Mouse (Mus musculus) C2C12 (cell line): ENCODE measurements around the gene Boc.

Source experiments
- CEBPB ChIP-seq: IDR thresholded peaks from one replicate; pipeline ENCODE4 v1.6.1; 2011; ENCODE audit warnings: low read depth, mild to moderate bottlenecking, control low read depth, moderate library complexity
- CTCF ChIP-seq: IDR thresholded peaks from one replicate; pipeline ENCODE4 v1.5.1; 2011; ENCODE audit not compliant: control insufficient read depth, insufficient read depth, insufficient read length
- FOSL1 ChIP-seq: IDR thresholded peaks from one replicate; pipeline ENCODE4 v1.8.0; 2011; ENCODE audit warnings: mild to moderate bottlenecking, low read length; ENCODE audit not compliant: poor library complexity, insufficient read depth, severe bottlenecking
- MAX ChIP-seq: IDR thresholded peaks from one replicate; pipeline ENCODE4 v1.6.1; 2011; ENCODE audit warnings: mild to moderate bottlenecking, control low read depth
- MYOD1 ChIP-seq: IDR thresholded peaks from one replicate; pipeline ENCODE4 v1.6.1; 2011; ENCODE audit warnings: low read depth; ENCODE audit not compliant: control insufficient read depth, insufficient read length
- MYOG ChIP-seq: IDR thresholded peaks from one replicate; pipeline ENCODE4 v1.6.1; 2011; ENCODE audit not compliant: control insufficient read depth, insufficient read length; ENCODE audit errors: extremely low read depth
- USF1 ChIP-seq: IDR thresholded peaks from one replicate; pipeline ENCODE4 v1.6.1; 2011; ENCODE audit warnings: low read depth, mild to moderate bottlenecking, control low read depth, moderate library complexity

GRCm38 (mm10) chr16:44545153-44545552 lies 13.5 kb downstream of the Boc start:
- TF ChIP-seq MYOD1 (no peak), CEBPB (no peak), USF1 (no peak), CTCF (no peak), MAX (no peak), FOSL1 (no peak), MYOG (no peak)
